Mouse (Mus musculus) forebrain, embryonic 13.5 days (tissue): ENCODE results near the gene Celf2. TPM values are rescaled to one million over a fixed set of nuclear protein-coding genes. Genes with fewer than 3 reads are reported as not detected.
A peak's percentile ranks its signal among the peaks of the same experiment; 100 is the strongest.

ENCODE experiments used
- ATAC-seq: fragments of 200-750 bp; cut with Nextera tagmentation; 2 replicates; pipeline ENCODE4 v1.8.0; 2017
- H3K27ac ChIP-seq: fragments of 300-500 bp; sonication (generic); 2 replicates; pipeline ENCODE4 v1.5.1; 2015; ENCODE audit warnings: inconsistent platforms, mild to moderate bottlenecking, moderate library complexity
- H3K27me3 ChIP-seq: fragments of 300-500 bp; sonication (generic); 2 replicates; pipeline ENCODE4 v1.6.1; 2015; ENCODE audit warnings: mild to moderate bottlenecking, inconsistent platforms
- H3K36me3 ChIP-seq: fragments of 300-500 bp; sonication (generic); 2 replicates; pipeline ENCODE4 v1.6.1; 2015; ENCODE audit warnings: mild to moderate bottlenecking, inconsistent platforms; ENCODE audit not compliant: poor library complexity, severe bottlenecking
- H3K4me1 ChIP-seq: fragments of 300-500 bp; sonication (generic); 2 replicates; pipeline ENCODE4 v1.6.1; 2015; ENCODE audit warnings: inconsistent platforms
- H3K4me2 ChIP-seq: fragments of 300-500 bp; sonication (generic); 2 replicates; pipeline ENCODE4 v1.6.1; 2015; ENCODE audit warnings: inconsistent platforms, mild to moderate bottlenecking, moderate library complexity
- H3K4me3 ChIP-seq: fragments of 300-500 bp; sonication (generic); 2 replicates; pipeline ENCODE4 v1.5.1; 2015; ENCODE audit warnings: mild to moderate bottlenecking, inconsistent platforms
- H3K9ac ChIP-seq: fragments of 300-500 bp; sonication (generic); 2 replicates; pipeline ENCODE4 v1.6.1; 2015; ENCODE audit warnings: mild to moderate bottlenecking, inconsistent platforms
- H3K9me3 ChIP-seq: fragments of 300-500 bp; sonication (generic); replicated peaks from 2 replicates; pipeline ENCODE4 v1.6.1; 2016; ENCODE audit warnings: inconsistent platforms
- WGBS: fragments of 180-500 bp; shearing (Covaris S2); methylation state at CpG from one replicate; pipeline ENCODE4 v1.1.7; 2015; 5-methylcytosine and 5-hydroxymethylcytosine counted together
- polyA plus RNA-seq: library from polyadenylated mRNA; unstranded; fragments of >200 nt; fragmentation: Nextera tagmentation; extraction: Ambion mirVana; gene quantifications from 2 replicates; pipeline ENCODE4 v1.2.1, GENCODE M21; 2015

Celf2 gene
- polyA plus RNA-seq, 1 experiment from 2014 or later, result 226 TPM

DNA sequence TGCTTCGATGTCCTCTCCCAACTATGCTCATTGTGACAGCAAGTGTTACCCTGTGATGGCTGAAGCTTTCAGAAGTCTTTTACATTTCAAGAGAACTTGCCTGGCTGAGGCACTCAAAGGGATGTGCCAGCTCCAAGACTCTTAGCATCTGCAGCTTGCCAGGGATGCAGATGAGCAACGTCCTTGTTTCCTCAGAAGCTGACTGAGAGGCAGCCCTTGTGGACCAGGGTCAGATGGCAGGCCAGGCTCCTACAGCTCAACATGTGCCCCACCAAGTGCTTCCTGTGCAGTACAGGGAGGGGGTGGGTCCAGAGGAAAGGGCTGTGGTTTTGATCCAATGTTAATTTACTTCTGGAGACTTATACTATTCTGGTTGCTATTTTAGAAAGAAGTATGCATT is 285.8 kb downstream of the Celf2 start:
- no peak overlapping the region for H3K4me2 ChIP-seq
- H3K27ac ChIP-seq, result no peak overlapping the region
- no peaks in the 10 kb centered on the region for H3K27me3 ChIP-seq
- no peak for ATAC-seq
- H3K36me3 ChIP-seq, result no peaks in the 10 kb centered on the region
- no peaks in the 10 kb centered on the region for H3K9me3 ChIP-seq
- H3K9ac ChIP-seq, result no peak overlapping the region
- H3K4me1 ChIP-seq, result 0 out of 2 replicates have a peak, but pooled peaks cover 7% of the 10 kb centered on the region
- WGBS, result 65% methylated on average over 2 of the region's 2 CpGs
- no peak overlapping the region for H3K4me3 ChIP-seq

DNA sequence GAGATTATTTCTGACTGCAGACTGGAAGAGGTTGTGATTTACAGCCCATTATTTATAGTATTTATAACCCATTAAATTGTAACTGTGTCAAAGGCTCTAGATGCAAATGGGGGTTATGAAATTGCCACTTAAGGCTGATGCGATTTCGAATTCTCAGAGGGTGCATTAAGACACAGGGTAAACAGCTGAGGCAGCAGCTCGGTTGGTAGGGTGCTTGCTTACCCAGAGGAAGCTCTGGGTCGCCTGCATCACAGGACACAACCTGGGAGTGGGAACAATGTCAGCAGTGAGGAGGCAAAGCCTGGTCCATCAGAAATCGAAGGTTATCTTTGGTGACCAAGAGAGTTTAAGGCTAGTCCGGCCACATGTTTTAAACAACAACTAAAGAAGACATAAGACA is 286.5 kb downstream of the Celf2 start:
- Histone ChIP-seq H3K4me2 (no peak overlapping the region), H3K27ac (no peak overlapping the region), H3K9me3 (no peaks in the 10 kb centered on the region), H3K9ac (no peak overlapping the region), H3K27me3 (no peaks in the 10 kb centered on the region), H3K36me3 (no peaks in the 10 kb centered on the region), H3K4me1 (0 out of 2 replicates have a peak, but pooled peaks cover 7% of the 10 kb centered on the region), H3K4me3 (no peak overlapping the region)
- no peak for ATAC-seq
- WGBS, result 74% methylated on average over 6 of the region's 6 CpGs

GRCm38 (mm10) chr2:7221856-7222255 is 287.5 kb downstream of the Celf2 start:
- no peak for ATAC-seq
- WGBS, result 90% methylated on average over 1 of the region's 1 CpGs
- no peak overlapping the region for H3K4me3 ChIP-seq
- H3K9me3 ChIP-seq, result no peaks in the 10 kb centered on the region
- no peaks in the 10 kb centered on the region for H3K36me3 ChIP-seq
- no peak overlapping the region for H3K9ac ChIP-seq
- H3K27me3 ChIP-seq, result no peaks in the 10 kb centered on the region
- H3K27ac ChIP-seq, result no peak overlapping the region
- 0 out of 2 replicates have a peak, but pooled peaks cover 7% of the 10 kb centered on the region for H3K4me1 ChIP-seq
- H3K4me2 ChIP-seq, result no peak overlapping the region

GRCm38 (mm10) chr2:7218101-7218500 is 291.3 kb downstream of the Celf2 start:
- no peak overlapping the region for H3K27ac ChIP-seq
- H3K4me3 ChIP-seq, result no peak overlapping the region
- H3K4me1 ChIP-seq, result 0 out of 2 replicates have a peak, but pooled peaks cover 4% of the 10 kb centered on the region
- no peaks in the 10 kb centered on the region for H3K27me3 ChIP-seq
- H3K9ac ChIP-seq, result no peak overlapping the region
- H3K9me3 ChIP-seq, result no peaks in the 10 kb centered on the region
- ATAC-seq, result no peak
- WGBS, result 90% methylated on average over 2 of the region's 2 CpGs
- no peak overlapping the region for H3K4me2 ChIP-seq
- H3K36me3 ChIP-seq, result no peaks in the 10 kb centered on the region

GRCm38 (mm10) chr2:7207691-7208504 is 301.5 kb downstream of the Celf2 start:
- H3K9ac ChIP-seq, result no peak overlapping the region
- H3K4me3 ChIP-seq, result no peak overlapping the region
- H3K4me1 ChIP-seq, result peaks cover 9% of the 10 kb centered on the region
- H3K27ac ChIP-seq, result peak overlapping the region; percentile 8; the same call in 1 of the 2 replicates
- H3K4me2 ChIP-seq, result no peak overlapping the region
- H3K36me3 ChIP-seq, result no peaks in the 10 kb centered on the region
- peak; percentile 82 for ATAC-seq
- H3K9me3 ChIP-seq, result no peaks in the 10 kb centered on the region
- 38% methylated on average over 15 of the region's 15 CpGs for WGBS
- H3K27me3 ChIP-seq, result no peaks in the 10 kb centered on the region

DNA sequence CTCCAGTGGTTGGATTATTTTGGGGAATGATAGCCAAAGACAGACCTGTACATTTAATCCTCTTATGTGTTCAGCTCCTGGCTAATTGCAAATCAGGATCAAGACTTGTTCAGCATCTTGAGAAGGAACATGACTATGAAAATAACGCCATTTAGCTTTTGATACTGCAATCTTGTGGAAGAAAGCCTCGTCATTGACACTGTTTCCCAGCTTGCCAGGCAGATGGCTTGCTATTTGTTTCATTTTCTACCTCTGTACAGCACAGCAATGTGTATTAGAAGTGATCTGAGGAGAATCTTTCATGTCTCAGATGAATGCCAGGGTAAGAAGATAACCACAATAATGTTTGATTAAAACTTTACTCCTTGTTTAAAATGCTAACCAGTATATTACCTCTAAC is 315.9 kb downstream of the Celf2 start:
- ATAC-seq, result no peak
- no peaks in the 10 kb centered on the region for H3K36me3 ChIP-seq
- WGBS, result 72% methylated on average over 2 of the region's 2 CpGs
- H3K9me3 ChIP-seq, result no peaks in the 10 kb centered on the region
- H3K27ac ChIP-seq, result no peak overlapping the region
- H3K4me2 ChIP-seq, result no peak overlapping the region
- H3K4me1 ChIP-seq, result no peaks in the 10 kb centered on the region
- H3K4me3 ChIP-seq, result no peak overlapping the region
- no peaks in the 10 kb centered on the region for H3K27me3 ChIP-seq
- no peak overlapping the region for H3K9ac ChIP-seq

- no peak for ATAC-seq
- Histone ChIP-seq H3K27ac (no peak overlapping the region), H3K9me3 (no peaks in the 10 kb centered on the region), H3K4me3 (no peak overlapping the region), H3K9ac (no peak overlapping the region), H3K4me1 (no peaks in the 10 kb centered on the region), H3K4me2 (no peak overlapping the region), H3K36me3 (no peaks in the 10 kb centered on the region), H3K27me3 (no peaks in the 10 kb centered on the region)
- 86% methylated on average over 1 of the region's 1 CpGs for WGBS
Measured at GRCm38 (mm10) chr2:7179186-7179585, 330.2 kb downstream of the Celf2 start.

GRCm38 (mm10) chr2:7173271-7174064 is 335.9 kb downstream of the Celf2 start:
- Histone ChIP-seq H3K4me2 (no peak overlapping the region), H3K36me3 (no peaks in the 10 kb centered on the region), H3K9me3 (no peaks in the 10 kb centered on the region), H3K9ac (no peak overlapping the region), H3K27ac (no peak overlapping the region; the same call in 1 of the 2 replicates), H3K4me1 (no peaks in the 10 kb centered on the region), H3K4me3 (no peak overlapping the region), H3K27me3 (no peaks in the 10 kb centered on the region)
- WGBS, result 70% methylated on average over 11 of the region's 11 CpGs
- peak; percentile 70; the same call in 1 of the 2 replicates for ATAC-seq

DNA sequence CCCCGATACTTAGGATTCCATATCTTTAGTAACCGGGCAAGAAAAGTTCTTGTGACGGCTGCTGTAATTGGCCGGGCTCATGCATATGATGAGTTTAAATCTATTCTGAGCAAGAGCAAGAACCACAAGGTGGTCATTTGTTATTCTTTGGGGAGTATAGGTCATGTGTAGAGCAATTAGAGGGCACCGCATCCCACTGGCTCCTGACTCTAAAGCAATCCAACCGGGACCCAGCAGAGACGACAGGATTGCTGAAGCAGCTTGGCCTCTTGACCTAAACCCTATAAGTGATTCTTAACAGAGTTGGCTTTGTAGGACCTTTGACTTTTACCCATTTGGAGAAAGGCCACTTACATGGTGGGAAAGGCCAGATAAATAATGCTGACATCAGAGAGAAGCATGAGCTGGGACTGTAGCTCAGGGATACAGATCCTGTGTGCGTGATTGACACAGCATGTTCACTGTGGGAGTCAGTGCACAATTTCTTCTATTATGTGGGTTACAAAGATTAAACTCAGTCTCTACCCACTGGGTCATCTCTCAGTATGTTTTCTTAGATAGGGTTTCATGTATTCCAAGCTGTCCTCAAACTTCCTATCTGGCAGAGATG is 338.2 kb downstream of the Celf2 start:
- no peak overlapping the region for H3K27ac ChIP-seq
- H3K27me3 ChIP-seq, result no peaks in the 10 kb centered on the region
- no peak overlapping the region for H3K9ac ChIP-seq
- no peaks in the 10 kb centered on the region for H3K4me1 ChIP-seq
- 85% methylated on average over 8 of the region's 8 CpGs for WGBS
- no peaks in the 10 kb centered on the region for H3K36me3 ChIP-seq
- H3K9me3 ChIP-seq, result no peaks in the 10 kb centered on the region
- H3K4me3 ChIP-seq, result no peak overlapping the region
- no peak for ATAC-seq
- H3K4me2 ChIP-seq, result no peak overlapping the region

- Histone ChIP-seq H3K27ac (no peak overlapping the region), H3K4me3 (no peak overlapping the region), H3K36me3 (no peaks in the 10 kb centered on the region), H3K9me3 (no peaks in the 10 kb centered on the region), H3K4me2 (no peak overlapping the region), H3K27me3 (no peaks in the 10 kb centered on the region), H3K4me1 (peaks cover 7% of the 10 kb centered on the region; the same call in 1 of the 2 replicates), H3K9ac (no peak overlapping the region)
- WGBS, result 42% methylated on average over 3 of the region's 3 CpGs
- ATAC-seq, result no peak
Measured at GRCm38 (mm10) chr2:7165786-7166185, 343.6 kb downstream of the Celf2 start.

- Histone ChIP-seq H3K9ac (no peak overlapping the region), H3K4me1 (no peaks in the 10 kb centered on the region), H3K27ac (no peak overlapping the region), H3K4me2 (no peak overlapping the region), H3K27me3 (no peaks in the 10 kb centered on the region), H3K36me3 (no peaks in the 10 kb centered on the region), H3K9me3 (no peaks in the 10 kb centered on the region), H3K4me3 (no peak overlapping the region)
- WGBS, result 65% methylated on average over 6 of the region's 6 CpGs
- no peak for ATAC-seq
Measured at GRCm38 (mm10) chr2:7160108-7160507, 349.3 kb downstream of the Celf2 start.

GRCm38 (mm10) chr2:7147303-7147702 is 362.1 kb downstream of the Celf2 start:
- peak; percentile 13; the same call in 1 of the 2 replicates for ATAC-seq

More at GRCm38 (mm10) chr2:7147303-7147702, 362.1 kb downstream of the Celf2 start:
- no peaks in the 10 kb centered on the region for H3K27me3 ChIP-seq
- H3K4me3 ChIP-seq, result no peak overlapping the region
- no peaks in the 10 kb centered on the region for H3K9me3 ChIP-seq
- H3K4me1 ChIP-seq, result 0 out of 2 replicates have a peak, but pooled peaks cover 7% of the 10 kb centered on the region
- H3K9ac ChIP-seq, result no peak overlapping the region
- H3K4me2 ChIP-seq, result no peak overlapping the region
- WGBS, result 69% methylated on average over 3 of the region's 3 CpGs
- 0 out of 2 replicates have a peak overlapping the region, but pooled peaks have one; percentile 7 for H3K27ac ChIP-seq
- H3K36me3 ChIP-seq, result no peaks in the 10 kb centered on the region
